Mouse (Mus musculus): ENCODE measurements around the gene Nol6.
A peak's percentile ranks its signal among the peaks of the same experiment; 100 is the strongest.
"Not testable (repeated sequence)": the region's sequence is repeated elsewhere in the genome, so short reads cannot be mapped to it uniquely, and the experiment has no call there.

Nol6 gene

GRCm38 (mm10) chr4:41084819-41085218 is 39.4 kb downstream of the Nol6 start:
- no peak for DNase-seq (ENCODE audit: low read depth, low spot score)

GRCm38 (mm10) chr4:41082803-41083202 is 41.5 kb downstream of the Nol6 start:
- DNase-seq (ENCODE audit: low read depth, low spot score) = not testable (repeated sequence)

- DNase-seq (ENCODE audit: low read depth, low spot score) = no peak
Measured at GRCm38 (mm10) chr4:41081733-41082132, 42.5 kb downstream of the Nol6 start.

- peak; percentile 24 for DNase-seq (ENCODE audit: low read depth, low spot score)
Measured at GRCm38 (mm10) chr4:41078726-41079125, 45.5 kb downstream of the Nol6 start.

- DNase-seq (ENCODE audit: low read depth, low spot score) = no peak
Measured at GRCm38 (mm10) chr4:41074461-41074860, 49.8 kb downstream of the Nol6 start.

GRCm38 (mm10) chr4:41073008-41073817 is 51.0 kb downstream of the Nol6 start:
- no peak for DNase-seq (ENCODE audit: low read depth, low spot score)

GRCm38 (mm10) chr4:41071500-41072429 is 52.5 kb downstream of the Nol6 start:
- DNase-seq (ENCODE audit: low read depth, low spot score) = no peak

- no peak for DNase-seq (ENCODE audit: low read depth, low spot score)
Measured at GRCm38 (mm10) chr4:41065196-41065595, 59.1 kb downstream of the Nol6 start.

Measured in 3T3-L1 (cell line).